Mouse (Mus musculus) cerebellum, adult 2 months (tissue): ENCODE results near the gene Ecel1.

Experiments used
- CTCF ChIP-seq: fragments of 200-500 bp; IDR thresholded peaks from 2 replicates; pipeline ENCODE4 v1.5.1; 2011; ENCODE audit warnings: low read depth, mild to moderate bottlenecking, control low read depth, low read length, moderate library complexity, borderline replicate concordance; ENCODE audit not compliant: insufficient read depth
- POLR2A ChIP-seq: fragments of 200-500 bp; IDR thresholded peaks from 2 replicates; pipeline ENCODE4 v1.6.1; 2011; ENCODE audit warnings: low read length, control low read depth, borderline replicate concordance; ENCODE audit not compliant: insufficient read depth

GRCm38 (mm10) chr1:87149422-87149821 is 6.9 kb downstream of the Ecel1 start:
- TF ChIP-seq CTCF: no peak
- TF ChIP-seq POLR2A: no peak
